Mouse (Mus musculus) embryo, embryonic 11.5 days (tissue): ENCODE measurements around the gene Zfp580.

Experiments
- DNase-seq: peaks from one replicate; pipeline ENCODE4 v3.0.0-alpha.2; 2012; ENCODE audit warnings: low read depth, low spot score

The Zfp580 gene

GRCm38 (mm10) chr7:5035628-5036027, 15.7 kb upstream of the Zfp580 start:
- DNase-seq: no peak

DNA sequence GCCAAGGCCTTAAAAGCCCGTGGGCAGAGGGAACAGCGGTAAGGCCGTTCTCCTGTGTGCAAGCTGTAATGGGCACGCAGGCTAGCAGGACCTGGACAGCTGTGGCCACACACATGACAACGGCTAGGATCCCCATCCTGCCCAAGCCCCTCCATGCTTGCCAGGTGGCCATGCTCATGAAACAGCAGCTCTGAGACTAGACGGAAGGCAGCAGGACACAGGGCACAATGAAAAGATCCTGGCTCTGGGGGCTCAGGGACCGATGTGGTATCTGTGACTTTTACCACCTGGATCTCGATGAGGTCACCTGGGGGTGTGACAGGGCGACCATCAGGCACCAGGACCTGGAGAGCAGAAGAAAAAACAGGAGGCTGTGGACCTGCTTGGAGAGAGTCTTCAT, 15.2 kb upstream of the Zfp580 start:
- no peak for DNase-seq

GRCm38 (mm10) chr7:5037026-5037425, 14.3 kb upstream of the Zfp580 start:
- DNase-seq: no peak

DNA sequence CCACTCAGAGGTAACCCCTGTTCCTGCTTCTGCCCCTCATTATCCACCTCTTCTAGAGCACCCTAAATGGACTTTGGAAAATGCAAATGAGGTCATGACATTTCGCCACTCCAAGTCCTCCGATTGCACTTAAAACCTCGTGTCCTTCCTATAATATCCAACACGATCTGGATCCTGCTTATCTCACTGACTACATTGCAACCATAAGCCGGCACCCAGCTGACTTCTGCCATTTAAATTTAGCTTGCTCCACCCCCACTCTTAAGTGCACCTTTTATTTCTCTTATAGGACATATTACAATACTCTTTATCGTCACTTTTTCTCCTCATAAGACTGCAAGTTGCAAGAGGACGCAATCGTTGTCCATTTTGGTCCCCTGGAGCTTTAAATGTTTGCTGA, 13.9 kb upstream of the Zfp580 start:
- no peak for DNase-seq

DNA sequence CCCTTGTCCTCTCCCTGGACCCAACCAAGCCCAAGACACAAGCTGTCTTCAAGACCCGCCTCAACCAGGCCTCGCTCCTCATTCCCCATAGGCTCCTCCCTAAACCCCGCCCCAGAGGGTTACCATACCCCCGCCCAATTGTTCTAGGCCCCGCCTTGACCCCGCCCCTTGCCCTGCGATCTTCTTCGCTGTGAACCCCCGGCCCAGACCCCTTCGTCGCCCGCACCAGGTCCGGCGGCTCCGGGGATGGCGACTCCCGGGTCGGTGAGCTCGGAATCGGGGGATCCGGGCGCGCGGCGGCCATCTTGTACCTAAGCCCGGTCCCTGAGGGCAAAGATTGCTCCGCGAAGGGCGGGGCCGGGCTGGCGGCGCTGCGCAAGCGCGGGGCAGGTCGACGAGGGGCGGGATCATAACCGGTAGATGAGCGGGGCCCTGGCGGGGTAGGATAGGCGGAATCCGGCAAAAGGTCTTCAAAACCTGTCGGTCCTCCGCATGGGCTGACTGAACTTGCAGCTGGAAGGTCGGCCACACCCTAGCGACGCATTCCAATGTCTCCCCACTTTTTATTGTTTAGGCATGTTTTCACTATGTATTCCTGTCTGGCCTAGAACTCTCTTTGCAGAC, 13.1 kb upstream of the Zfp580 start, which contains the start of gene Zfp784:
Gene Zfp784, minus strand, starts transcription at position 338 of the 624 bp plus-strand sequence.
- peak; percentile 81 for DNase-seq

GRCm38 (mm10) chr7:5038940-5039339, 12.4 kb upstream of the Zfp580 start:
- DNase-seq: no peak

DNA sequence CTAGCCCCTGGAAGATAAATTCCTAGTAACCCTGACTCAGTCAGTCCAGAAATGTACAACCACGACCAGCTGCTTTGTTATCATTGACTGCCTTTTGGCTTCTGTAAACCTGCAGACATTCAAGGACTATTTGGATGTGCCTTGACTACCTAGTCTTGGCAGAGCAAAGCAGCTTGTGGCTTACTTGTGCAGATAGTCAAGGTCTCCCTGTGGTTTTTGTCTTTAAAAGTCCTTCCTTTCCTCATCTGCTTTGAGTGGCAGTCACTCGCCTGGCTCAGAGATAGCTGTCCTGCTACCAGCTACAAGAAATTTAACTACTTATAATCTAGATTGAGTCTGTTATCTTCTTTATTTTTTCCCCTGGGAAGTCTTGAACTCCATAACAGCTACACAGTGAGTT, 6.4 kb upstream of the Zfp580 start:
- DNase-seq: no peak

DNA sequence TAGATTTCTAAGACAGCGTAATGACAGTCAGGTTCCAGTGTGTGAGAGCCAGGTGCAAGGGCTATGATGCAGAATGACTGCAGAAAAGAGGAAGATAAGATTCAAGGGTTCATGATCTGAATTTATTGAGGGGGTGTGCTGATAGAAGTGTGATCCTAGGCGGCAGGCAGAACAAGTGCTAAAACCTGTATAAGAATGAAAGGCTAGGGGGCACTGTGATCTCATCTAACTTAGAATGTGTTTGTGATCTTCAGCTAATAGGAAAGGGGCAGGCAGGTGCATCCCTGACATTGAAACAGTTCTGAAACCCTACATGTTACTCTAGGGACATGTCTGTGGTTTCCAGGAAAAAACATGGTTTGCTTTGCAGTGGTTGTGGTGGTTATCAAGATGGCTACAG, 5.2 kb upstream of the Zfp580 start:
- DNase-seq: no peak

- DNase-seq: no peak
These were observed 4.0 kb upstream of the Zfp580 start for GRCm38 (mm10) chr7:5047313-5047712.

DNA sequence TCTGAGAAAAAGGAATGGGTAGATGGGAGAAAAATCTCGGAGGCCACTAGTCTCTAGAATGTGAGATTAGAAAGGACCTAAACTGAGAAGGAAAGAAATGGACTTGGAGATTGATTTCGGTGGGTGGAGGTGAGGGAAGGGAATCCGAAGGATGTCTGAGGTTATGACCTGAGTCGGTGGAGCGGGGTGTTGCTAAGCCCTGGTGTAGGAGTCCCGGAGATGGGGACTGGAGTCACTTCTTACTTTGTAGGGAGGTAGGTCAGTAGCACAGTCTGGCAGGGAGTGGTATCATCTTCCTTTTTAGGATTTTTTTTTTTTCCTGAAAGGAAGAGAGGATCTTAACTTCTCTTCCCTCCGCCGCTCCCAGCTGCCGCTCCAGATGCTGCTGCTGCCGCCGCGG, 1.1 kb downstream of the Zfp580 start:
- no peak for DNase-seq

DNA sequence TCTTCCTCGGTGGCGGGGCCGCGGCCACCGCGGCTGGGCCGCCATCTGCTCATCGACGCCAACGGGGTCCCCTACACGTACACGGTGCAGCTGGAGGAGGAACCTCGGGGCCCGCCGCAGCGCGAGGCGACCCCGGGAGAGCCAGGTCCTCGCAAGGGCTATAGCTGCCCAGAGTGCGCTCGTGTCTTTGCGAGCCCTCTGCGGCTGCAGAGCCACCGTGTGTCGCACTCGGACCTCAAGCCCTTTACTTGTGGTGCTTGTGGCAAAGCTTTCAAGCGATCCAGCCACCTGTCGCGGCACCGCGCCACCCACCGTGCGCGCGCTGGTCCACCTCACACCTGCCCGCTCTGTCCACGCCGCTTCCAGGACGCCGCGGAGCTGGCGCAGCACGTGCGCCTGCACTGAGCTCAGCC, 1.6 kb downstream of the Zfp580 start:
- no peak for DNase-seq

DNA sequence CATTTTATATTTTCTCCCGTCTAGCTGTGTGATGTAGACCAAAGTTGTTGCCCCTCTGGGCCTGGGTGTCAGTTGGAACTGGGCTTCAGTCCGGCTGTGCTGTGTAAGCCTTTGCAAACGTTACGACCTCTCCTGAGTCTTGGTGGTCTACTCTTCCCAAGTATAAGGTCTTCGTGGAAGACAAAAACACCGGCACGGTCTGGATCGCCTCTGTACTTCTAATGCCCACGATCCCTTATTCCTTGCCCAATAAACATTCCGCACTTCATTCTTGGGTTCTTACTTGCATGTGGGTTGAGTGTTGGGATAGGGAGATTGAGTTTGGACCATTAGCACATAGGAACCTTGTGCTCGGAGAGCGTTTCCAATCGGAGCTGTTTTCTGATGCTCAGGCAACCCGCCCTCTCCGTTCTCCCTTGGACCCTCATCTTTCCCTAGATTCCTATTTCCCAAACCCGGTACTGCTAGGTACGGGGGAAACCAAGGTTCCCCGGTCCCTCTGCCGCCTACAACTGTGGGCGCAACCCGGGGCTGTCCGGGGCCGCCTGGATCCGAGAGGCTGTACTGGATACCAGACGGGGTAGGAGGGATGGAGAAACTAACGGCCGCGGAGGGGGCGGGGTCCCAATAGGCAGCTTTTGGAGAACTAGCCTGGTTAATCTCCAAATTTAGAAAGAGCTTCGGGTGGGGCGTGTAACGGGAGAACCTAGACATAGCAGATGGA, 2.3 kb downstream of the Zfp580 start:
- no peak for DNase-seq

DNA sequence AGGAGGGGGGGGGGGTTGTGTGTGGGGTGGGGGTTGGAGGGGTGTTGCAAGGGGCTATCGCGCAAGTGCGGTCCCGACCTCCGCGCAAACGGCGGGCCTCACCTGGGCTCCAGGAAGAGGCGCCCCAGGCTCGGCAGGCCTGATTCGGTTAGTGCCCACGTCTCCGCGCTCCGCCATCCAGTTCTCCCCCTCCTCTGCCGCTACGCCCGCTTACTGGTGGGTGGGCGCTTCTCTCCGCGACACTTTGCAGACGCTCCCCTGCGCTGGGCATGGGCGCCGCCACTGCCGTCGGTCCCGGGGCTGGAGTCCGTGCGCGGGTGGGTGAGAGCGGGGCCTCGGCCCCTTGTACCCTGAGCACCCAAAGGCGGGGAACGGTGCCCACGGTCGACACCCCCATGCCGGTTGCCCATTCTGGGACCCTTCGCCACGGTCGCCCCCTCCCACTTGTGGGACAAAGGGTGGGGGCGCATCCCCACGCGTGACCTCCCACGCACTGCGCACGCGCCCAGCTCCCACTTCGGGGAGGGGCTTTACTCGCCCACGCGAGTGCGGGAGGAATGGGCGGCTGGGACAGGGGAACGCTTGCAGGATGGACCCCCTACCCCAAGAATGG, 5.4 kb downstream of the Zfp580 start:
- DNase-seq: no peak

- DNase-seq: no peak
These were observed 6.0 kb downstream of the Zfp580 start for GRCm38 (mm10) chr7:5057381-5057780.

GRCm38 (mm10) chr7:5057804-5058203, 6.5 kb downstream of the Zfp580 start:
- DNase-seq: no peak

GRCm38 (mm10) chr7:5058631-5059030, 7.3 kb downstream of the Zfp580 start:
- no peak for DNase-seq

- DNase-seq: no peak
These were observed 8.1 kb downstream of the Zfp580 start for GRCm38 (mm10) chr7:5059421-5059820.

GRCm38 (mm10) chr7:5060239-5060731, 8.9 kb downstream of the Zfp580 start:
- peak; percentile 69 for DNase-seq

DNA sequence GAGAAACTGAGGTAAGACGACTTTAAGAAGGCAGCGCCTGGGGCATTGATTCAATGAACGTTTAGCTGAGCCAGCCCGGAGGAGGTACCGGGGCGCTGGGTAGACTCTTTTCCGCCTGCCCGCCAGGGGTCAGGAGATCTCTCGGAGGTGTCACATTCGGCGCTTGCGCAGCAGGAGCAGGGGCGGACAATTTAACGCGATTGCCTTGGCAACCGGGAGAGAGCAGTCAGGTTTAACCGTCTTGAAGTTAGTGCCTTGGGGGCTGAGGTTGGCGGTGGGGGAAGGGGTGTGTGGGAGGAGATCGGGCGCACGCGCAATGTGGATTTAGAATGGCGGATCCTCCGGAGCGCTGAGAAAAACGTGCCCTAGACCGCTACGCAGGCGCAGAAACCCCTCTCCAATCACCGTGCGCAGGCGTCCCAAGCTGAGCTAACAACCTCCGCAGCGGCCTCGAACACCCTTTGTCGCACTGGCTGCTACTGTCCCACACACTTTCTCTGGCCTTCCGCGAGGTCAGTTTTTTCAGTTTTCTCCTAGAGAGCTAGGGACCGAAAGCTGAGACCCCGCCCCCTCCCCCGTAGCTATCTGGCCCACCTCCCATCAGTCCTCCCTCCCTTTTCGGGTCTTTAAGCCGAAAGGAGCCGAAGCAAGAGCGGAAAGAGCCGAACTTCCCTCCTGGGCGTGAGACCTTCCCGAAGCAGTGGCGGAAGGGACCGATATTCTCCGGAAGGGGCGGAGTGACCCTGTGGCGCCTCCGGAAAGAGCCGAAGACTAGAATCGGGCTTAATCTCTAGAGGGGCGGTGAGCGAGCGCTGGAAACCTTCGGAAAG, 9.8 kb downstream of the Zfp580 start:
- peak; percentile 97 for DNase-seq

- peak; percentile 75 for DNase-seq
These were observed 10.5 kb downstream of the Zfp580 start, which contains the start of gene U2af2 for GRCm38 (mm10) chr7:5061774-5062359. TSS of gene U2af2 (plus strand) at chr7:5062143.

DNA sequence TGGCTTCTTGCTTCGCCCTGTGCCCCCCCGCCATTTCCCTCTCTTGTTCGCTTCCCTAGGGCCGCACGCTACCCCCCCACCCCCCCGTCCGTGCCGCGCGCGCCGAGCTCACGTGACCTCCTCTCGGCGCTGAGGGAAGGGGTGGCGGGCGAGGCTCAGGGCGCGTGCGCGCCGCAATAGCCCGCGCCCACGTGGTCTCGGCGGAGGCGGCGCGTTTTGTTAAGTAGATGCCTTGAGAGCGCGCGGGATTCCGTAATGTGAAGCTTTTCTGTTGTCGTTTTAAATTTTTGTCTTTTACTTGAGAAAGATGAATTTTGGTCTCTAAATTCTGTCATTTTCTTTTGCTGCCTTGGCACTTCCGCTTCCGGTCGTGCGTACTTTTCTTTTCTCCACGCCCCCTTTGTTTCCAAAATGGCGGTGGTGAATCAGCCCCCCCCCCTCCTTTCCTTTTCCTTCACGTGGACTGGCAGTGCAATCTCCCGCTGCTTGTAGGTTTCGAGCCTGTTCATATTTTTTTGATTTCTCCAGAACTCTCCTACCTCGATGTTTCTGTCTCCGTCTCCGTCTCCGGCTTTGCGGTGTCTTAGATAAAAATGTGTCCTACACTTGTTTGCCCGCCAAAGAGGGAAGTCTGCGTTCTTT, 11.1 kb downstream of the Zfp580 start:
- peak; percentile 75 for DNase-seq
